Mouse (Mus musculus) testis, adult 2 months (tissue): Measurements from ENCODE around the gene Itpk1. TPM values are rescaled to one million over a fixed set of nuclear protein-coding genes. Genes with fewer than 3 reads are reported as not detected.

ENCODE experiments used
- H3K27ac ChIP-seq: fragments of 200-500 bp; 2 replicates; pipeline ENCODE4 v1.5.1; 2012; ENCODE audit warnings: low read depth, low read length; ENCODE audit not compliant: control insufficient read depth, insufficient read depth
- H3K27me3 ChIP-seq: fragments of 200-500 bp; 2 replicates; pipeline ENCODE4 v1.6.1; 2012; ENCODE audit warnings: mild to moderate bottlenecking, low read length, moderate library complexity; ENCODE audit not compliant: control insufficient read depth, insufficient read depth
- H3K36me3 ChIP-seq: fragments of 200-500 bp; 2 replicates; pipeline ENCODE4 v1.6.1; 2012; ENCODE audit warnings: mild to moderate bottlenecking, low read length; ENCODE audit not compliant: control insufficient read depth, insufficient read depth
- H3K4me1 ChIP-seq: fragments of 200-500 bp; 2 replicates; pipeline ENCODE4 v1.6.1; 2012; ENCODE audit warnings: low read length; ENCODE audit not compliant: control insufficient read depth, insufficient read depth
- H3K4me3 ChIP-seq: fragments of 200-500 bp; 2 replicates; pipeline ENCODE4 v1.5.1; 2012; ENCODE audit warnings: low read depth, mild to moderate bottlenecking, low read length, moderate library complexity, mixed read lengths; ENCODE audit not compliant: control insufficient read depth
- CTCF ChIP-seq: fragments of 200-500 bp; IDR thresholded peaks from 2 replicates; pipeline ENCODE4 v1.5.1; 2012; ENCODE audit warnings: low read depth, mild to moderate bottlenecking, inconsistent platforms, low read length, moderate library complexity; ENCODE audit not compliant: control insufficient read depth, insufficient read depth, insufficient replicate concordance
- POLR2A ChIP-seq: fragments of 200-500 bp; IDR thresholded peaks from 2 replicates; pipeline ENCODE4 v1.6.1; 2012; ENCODE audit warnings: low read depth, mild to moderate bottlenecking, inconsistent platforms, low read length, moderate library complexity; ENCODE audit not compliant: control insufficient read depth
- polyA plus RNA-seq: library from polyadenylated mRNA; depleted of rRNA; stranded (reverse); fragments of >200 nt; gene quantifications from 2 replicates; pipeline ENCODE4 v1.2.3, GENCODE M21; 2012

Itpk1 gene
- polyA plus RNA-seq, 1 experiment: 32.3 TPM

DNA sequence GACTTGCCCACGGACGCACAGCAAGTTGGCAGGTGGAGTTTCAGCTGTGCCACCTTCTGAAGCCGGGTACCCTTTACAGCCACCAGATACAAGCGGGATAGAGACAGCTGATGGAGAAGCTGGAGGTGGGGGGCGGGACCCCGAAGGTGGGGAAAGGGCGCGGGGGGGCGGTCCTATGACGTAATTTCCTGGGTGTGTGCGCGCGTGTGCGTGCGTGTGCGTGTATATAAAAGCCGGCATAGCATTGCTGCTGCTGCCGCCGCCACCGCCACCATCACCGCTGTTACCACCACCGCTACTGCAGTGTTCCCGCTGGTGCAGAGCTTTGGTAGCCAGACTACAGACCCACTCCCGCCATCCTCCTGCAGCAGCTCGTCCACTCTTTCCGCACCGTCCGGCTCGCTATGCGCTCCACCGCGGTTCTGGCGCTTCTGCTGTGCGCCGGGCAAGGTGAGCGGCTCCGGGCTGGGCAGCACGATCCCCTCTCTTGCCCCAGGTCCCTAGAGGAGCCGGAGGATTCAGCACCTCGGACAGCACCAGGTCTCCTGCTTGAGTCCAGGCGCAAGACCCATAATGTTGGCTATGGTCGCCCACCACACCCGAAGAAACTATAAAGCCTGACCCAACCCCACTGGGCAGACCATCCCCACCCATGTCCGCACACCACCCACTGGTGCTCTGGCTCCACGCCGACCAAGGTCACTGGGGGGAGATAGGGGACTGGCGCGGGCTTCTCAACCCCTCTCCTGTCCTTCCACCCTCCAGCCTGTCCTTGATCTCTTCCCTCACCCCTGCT lies 149.8 kb downstream of the Itpk1 start, which contains the start of gene Chga:
Chga (plus strand) TSS at position 249 of the 796 bp plus-strand sequence.
- peaks cover 8% of the 10 kb centered on the region for H3K4me1 ChIP-seq
- no peaks in the 10 kb centered on the region for H3K27me3 ChIP-seq
- peak within 1 kb of the TSS; percentile 87 for H3K4me3 ChIP-seq
- TF ChIP-seq CTCF: no peak
- peak; percentile 43; the same call in 1 of the 2 replicates for TF ChIP-seq POLR2A
- H3K27ac ChIP-seq: no peak within 1 kb of the TSS
- no peaks in the 10 kb centered on the region for H3K36me3 ChIP-seq

DNA sequence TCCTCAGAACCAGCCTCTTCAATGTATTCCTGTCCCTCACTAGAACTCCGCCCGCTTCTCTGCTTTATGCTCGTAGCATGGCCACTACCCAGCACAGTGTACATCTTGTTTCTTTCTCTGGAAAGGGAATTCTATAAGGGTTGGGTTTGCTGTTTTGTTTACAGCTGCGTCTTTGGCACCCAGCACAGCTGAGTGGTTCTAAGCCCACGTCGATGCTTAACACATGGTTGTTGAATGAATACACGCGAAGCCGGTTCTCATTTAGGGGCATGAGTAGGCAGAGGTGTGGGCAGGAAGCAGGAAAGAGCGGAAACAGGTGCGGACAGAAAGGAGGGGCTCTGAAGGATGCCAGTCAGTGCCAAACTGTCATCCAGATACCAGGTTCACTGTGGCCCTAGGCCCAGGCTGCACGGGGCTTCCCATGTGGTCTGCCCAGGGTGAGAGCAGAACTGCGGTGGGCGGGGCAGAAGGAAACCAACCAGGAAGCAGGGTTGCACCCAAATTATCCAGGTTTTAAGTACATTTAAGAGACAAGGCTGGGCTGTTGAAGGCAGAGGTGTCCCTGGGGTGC lies 150.9 kb downstream of the Itpk1 start:
- H3K4me3 ChIP-seq: no peak overlapping the region
- no peaks in the 10 kb centered on the region for H3K36me3 ChIP-seq
- no peaks in the 10 kb centered on the region for H3K27me3 ChIP-seq
- TF ChIP-seq CTCF (no peak), POLR2A (no peak)
- H3K27ac ChIP-seq: no peak overlapping the region
- peaks cover 8% of the 10 kb centered on the region for H3K4me1 ChIP-seq

DNA sequence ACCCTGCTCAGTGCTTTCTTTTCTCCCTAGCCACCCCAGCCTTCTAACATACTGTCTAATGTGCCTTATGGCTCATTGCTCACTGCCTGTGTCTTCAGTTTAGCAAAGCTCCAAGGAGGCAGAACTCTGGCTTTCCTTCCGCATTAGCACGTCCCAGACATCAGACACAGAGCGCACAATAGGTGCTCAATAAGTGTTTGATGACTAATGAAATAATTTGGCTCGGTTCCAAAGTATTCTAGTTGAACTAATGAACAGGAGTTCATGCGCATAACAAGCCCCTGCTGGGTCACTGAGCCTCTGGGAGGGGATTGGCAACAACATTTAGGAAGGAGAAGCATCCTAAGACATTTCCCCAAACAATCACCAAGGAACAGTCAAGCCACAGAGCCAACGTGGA lies 152.7 kb downstream of the Itpk1 start:
- Histone ChIP-seq H3K36me3 (no peaks in the 10 kb centered on the region), H3K27ac (no peak overlapping the region), H3K4me3 (no peak overlapping the region), H3K27me3 (no peaks in the 10 kb centered on the region), H3K4me1 (peaks cover 8% of the 10 kb centered on the region)
- TF ChIP-seq CTCF (no peak), POLR2A (no peak)

DNA sequence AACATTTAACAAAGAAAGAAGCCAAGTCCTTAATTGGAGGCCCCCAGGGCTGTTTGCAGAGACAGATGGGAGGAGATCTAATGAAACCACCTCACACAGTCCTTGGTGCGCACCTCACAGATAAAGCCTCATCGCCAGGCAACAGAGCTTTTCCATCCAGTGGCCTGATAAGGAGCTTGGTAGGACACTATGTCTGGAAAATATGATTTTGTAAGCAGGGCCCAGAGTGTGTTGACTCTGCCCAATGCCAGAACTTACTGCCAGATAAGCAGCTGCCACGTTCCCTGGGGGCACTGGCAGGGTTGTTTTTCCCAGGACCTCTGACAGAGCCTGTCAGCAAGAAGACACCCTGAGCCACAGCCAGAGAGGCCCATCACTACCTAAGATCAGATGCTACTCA lies 153.5 kb downstream of the Itpk1 start:
- TF ChIP-seq CTCF: no peak
- TF ChIP-seq POLR2A: no peak
- Histone ChIP-seq H3K36me3 (no peaks in the 10 kb centered on the region), H3K4me1 (peaks cover 8% of the 10 kb centered on the region), H3K4me3 (no peak overlapping the region), H3K27ac (no peak overlapping the region), H3K27me3 (no peaks in the 10 kb centered on the region)

DNA sequence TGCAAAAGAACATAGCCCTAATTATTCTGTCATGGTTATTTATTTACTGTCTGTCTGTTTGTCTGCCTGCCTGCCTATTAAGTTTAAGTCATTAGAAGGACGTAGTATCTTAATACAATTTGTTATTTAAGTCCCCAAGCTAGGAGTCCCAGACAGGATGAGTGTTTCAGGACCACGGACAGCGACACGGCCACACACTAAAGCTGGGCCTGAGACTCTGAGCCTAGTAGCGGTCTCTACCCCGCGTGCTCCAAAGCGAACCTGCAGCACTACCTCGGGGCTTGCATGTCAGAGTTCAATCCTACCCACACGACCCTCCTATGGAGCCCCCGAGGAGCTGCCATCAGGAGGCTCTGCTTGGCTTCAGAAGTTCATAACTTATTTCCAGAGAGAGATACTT lies 154.2 kb downstream of the Itpk1 start:
- H3K27ac ChIP-seq: no peak overlapping the region
- H3K36me3 ChIP-seq: no peaks in the 10 kb centered on the region
- no peak overlapping the region for H3K4me3 ChIP-seq
- H3K4me1 ChIP-seq: peaks cover 7% of the 10 kb centered on the region
- TF ChIP-seq POLR2A (no peak), CTCF (no peak)
- no peaks in the 10 kb centered on the region for H3K27me3 ChIP-seq

DNA sequence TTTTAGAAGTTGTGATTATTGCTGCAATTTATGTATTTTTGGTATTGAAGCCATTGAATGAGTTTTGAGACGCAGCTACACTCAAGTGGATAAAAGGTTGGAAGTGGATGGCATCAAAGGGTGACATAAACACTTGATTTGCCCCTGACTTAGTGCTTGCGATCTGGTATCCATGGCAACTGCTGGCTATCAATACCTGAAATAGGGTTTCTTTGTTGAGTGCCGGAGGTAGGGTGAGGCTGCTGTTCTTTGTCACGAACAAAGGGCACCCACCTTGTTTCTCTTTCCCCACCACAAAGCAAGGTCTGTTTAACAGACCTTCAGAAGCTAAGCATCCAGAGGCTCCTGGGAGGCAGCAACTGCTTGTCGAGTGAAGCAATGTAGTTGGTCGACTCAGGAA lies 159.6 kb downstream of the Itpk1 start:
- no peaks in the 10 kb centered on the region for H3K27me3 ChIP-seq
- no peak for TF ChIP-seq POLR2A
- no peak for TF ChIP-seq CTCF
- H3K4me3 ChIP-seq: no peak overlapping the region
- H3K27ac ChIP-seq: no peak overlapping the region
- H3K4me1 ChIP-seq: no peaks in the 10 kb centered on the region
- no peaks in the 10 kb centered on the region for H3K36me3 ChIP-seq

DNA sequence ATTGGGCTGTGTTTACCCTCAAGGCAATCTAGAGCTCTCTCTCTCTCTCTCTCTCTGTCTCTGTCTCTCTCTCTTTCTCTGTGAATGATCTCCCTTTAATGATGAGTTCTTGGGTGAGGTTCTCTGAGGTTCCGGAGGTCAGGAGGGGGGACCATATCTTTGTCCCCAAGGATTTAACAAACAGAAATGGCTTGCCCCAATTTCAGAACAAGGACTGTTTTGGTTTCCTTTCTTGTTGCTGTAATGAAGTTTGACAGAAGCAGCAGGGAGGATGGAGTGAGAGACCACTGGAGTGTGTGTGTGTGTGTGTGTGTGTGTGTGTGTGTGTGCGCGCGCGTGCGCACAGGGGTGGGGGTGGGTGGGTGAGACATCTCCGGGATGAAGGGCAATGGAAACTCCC lies 163.6 kb downstream of the Itpk1 start:
- TF ChIP-seq CTCF (no peak), POLR2A (no peak)
- H3K27ac ChIP-seq: no peak overlapping the region
- H3K4me1 ChIP-seq: no peaks in the 10 kb centered on the region
- H3K4me3 ChIP-seq: no peak overlapping the region
- H3K36me3 ChIP-seq: no peaks in the 10 kb centered on the region
- no peaks in the 10 kb centered on the region for H3K27me3 ChIP-seq

DNA sequence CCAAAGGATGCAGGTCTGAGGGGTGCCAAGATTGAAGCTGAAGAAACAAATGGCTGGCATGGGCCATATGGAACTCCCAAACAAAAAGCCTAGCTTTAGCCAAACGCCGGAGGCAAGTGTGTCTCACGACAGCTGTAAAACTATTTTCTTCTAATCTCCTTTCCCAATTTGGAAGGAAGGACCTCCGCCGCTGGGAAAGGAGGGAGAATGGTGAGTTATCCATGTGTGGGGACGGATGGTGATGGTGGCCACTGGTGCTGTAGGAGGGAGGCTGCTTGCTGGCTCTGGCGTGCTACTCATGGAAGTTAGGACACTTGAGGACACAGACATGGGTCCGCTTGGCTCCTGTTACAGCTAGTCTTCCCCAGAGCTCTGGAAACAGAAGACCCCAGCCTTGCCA lies 164.5 kb downstream of the Itpk1 start:
- Histone ChIP-seq H3K27ac (no peak overlapping the region), H3K4me3 (no peak overlapping the region), H3K27me3 (no peaks in the 10 kb centered on the region), H3K4me1 (no peaks in the 10 kb centered on the region), H3K36me3 (no peaks in the 10 kb centered on the region)
- TF ChIP-seq POLR2A (no peak), CTCF (no peak)
